Mouse (Mus musculus): ENCODE data around the gene Gm20388. TPM values are rescaled to one million over a fixed set of nuclear protein-coding genes. Genes with fewer than 3 reads are reported as not detected.

Gene Gm20388
- polyA plus RNA-seq, 1 experiment from 2014 or later = 3.6 TPM

DNA sequence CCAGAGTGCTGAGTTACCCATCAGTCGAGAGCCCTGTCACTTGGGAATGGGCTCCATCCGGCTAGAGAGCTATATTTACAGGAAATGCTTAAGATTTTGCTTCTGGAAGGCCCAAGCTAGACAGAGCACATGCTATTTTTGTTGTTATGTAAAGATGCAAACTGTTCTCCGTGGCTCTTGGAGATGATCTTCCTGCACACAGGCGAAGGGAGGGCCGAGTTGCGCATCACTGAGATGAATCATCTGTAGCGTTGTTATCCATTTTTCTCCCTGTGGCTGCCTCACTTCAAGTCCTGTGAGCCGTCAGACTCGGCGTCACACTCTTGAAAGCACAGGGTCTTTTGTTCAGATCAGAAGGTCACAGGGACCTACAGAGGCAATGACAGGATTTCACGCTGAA, 3963.7 kb downstream of the Gm20388 start:
- Histone ChIP-seq H3K27me3 (replicated peaks; ENCODE audit: low read depth, poor library complexity, severe bottlenecking) (no peaks in the 10 kb centered on the region), H3K27ac (replicated peaks) (no peak overlapping the region), H3K9me3 (no peaks in the 10 kb centered on the region), H3K4me3 (no peak overlapping the region), H3K36me3 (replicated peaks) (no peaks in the 10 kb centered on the region), H3K4me1 (peaks cover 12% of the 10 kb centered on the region; the same call in 1 of the 2 replicates)
- DNase-seq (ENCODE audit: low spot score) = no peak
- WGBS = 84% methylated on average over 11 of the region's 11 CpGs

DNA sequence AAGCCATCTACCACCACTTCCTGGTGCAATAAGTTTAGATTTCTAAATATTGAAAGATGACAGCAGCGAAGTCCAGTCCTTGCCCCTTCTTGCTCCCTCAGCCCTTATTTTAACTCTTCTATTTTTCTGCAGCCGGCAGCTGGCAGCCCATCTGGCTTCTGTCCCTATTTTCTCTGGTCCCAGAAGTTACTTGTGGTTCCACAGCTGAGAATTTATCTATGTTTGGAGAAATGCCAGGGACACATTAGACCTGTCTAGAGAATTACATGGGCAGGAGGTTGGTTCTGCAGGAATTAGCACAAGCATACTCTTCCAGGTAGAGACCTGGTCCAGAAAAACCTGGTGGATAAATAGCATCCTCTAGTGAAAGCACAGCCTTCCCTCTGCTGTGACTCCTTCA, 3967.2 kb downstream of the Gm20388 start:
- H3K27me3 ChIP-seq (replicated peaks; ENCODE audit: low read depth, poor library complexity, severe bottlenecking) = no peaks in the 10 kb centered on the region
- no peak overlapping the region for H3K4me3 ChIP-seq
- DNase-seq (ENCODE audit: low spot score) = no peak
- no peaks in the 10 kb centered on the region for H3K36me3 ChIP-seq (replicated peaks)
- H3K4me1 ChIP-seq = peaks cover 5% of the 10 kb centered on the region; the same call in 1 of the 2 replicates
- 82% methylated on average over 2 of the region's 2 CpGs for WGBS
- H3K27ac ChIP-seq (replicated peaks) = no peak overlapping the region
- H3K9me3 ChIP-seq = no peaks in the 10 kb centered on the region

DNA sequence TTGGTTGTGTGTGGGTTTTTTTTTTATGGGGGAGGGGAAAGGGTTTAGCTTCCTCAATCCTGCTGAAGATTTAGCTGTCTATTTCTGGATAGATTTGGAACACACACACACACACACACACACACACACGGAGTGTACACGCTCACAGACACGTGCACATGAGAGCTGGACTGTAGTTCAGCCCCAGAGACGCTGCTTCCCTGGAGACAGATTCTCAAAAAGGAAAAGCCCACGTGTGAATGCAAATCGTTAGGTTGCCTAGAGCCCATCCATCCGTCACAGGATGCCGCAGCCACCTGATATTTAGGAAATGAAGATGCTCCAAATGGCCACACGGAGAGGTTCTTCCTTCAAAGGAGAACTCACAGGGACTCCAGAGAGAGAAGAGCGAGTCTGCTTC, 3969.6 kb downstream of the Gm20388 start:
- H3K36me3 ChIP-seq (replicated peaks) = no peaks in the 10 kb centered on the region
- DNase-seq (ENCODE audit: low spot score) = no peak
- H3K9me3 ChIP-seq = no peaks in the 10 kb centered on the region
- H3K27ac ChIP-seq (replicated peaks) = no peak overlapping the region
- no peak overlapping the region for H3K4me3 ChIP-seq
- H3K4me1 ChIP-seq = peaks cover 18% of the 10 kb centered on the region
- WGBS = 77% methylated on average over 10 of the region's 10 CpGs
- H3K27me3 ChIP-seq (replicated peaks; ENCODE audit: low read depth, poor library complexity, severe bottlenecking) = peaks cover 21% of the 10 kb centered on the region

DNA sequence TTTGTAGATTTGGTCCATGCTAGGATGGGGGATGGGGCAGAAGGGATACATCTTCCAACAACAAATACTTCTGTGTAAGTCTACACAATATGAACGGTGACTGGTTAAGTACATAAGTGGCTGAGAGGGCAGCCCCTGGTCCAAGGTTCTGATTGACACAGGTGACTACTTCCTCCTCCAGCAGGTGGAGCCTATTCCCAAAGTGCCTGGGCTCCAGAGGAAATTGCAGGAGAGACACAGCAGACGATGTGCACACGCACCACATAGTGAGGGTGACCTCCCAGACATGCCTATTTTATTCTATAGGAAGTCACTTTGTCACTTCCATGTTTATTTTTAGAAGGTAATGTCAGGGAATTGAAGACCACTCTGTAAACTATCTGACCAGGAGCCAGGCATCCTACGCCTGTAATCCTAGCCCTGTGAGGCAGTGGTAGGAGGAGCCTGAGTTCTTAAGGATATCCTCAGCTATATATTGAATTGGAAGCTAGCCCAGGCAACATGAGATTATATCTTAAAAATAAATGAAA, 3970.2 kb downstream of the Gm20388 start:
- Histone ChIP-seq H3K4me1 (peaks cover 20% of the 10 kb centered on the region), H3K9me3 (no peaks in the 10 kb centered on the region), H3K36me3 (replicated peaks) (no peaks in the 10 kb centered on the region), H3K4me3 (no peak overlapping the region), H3K27ac (replicated peaks) (no peak overlapping the region), H3K27me3 (replicated peaks; ENCODE audit: low read depth, poor library complexity, severe bottlenecking) (peaks cover 27% of the 10 kb centered on the region)
- 54% methylated on average over 4 of the region's 4 CpGs for WGBS
- no peak for DNase-seq (ENCODE audit: low spot score)

DNA sequence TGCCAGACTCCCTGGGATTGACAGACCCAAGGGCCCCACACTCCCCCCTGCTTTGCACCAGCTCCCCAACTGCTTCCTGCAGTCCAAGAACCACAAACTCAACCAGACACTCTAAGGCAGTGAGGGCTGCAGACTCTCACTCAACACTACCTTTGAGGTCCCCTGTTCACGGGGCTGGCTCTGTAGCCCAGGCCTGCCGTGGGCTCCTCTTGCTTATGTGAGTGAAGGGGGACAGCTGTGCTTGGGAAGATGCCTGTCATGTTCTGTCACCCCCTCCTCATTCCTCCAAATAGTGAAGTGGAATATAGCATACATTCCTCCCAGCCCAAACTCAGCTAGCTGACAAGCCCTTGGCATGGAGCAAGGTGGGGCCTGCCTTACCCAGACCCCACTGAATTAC, 3971.8 kb downstream of the Gm20388 start:
- WGBS = 86% methylated on average over 2 of the region's 2 CpGs
- Histone ChIP-seq H3K27me3 (replicated peaks; ENCODE audit: low read depth, poor library complexity, severe bottlenecking) (peaks cover 34% of the 10 kb centered on the region), H3K36me3 (replicated peaks) (no peaks in the 10 kb centered on the region), H3K4me1 (peaks cover 20% of the 10 kb centered on the region), H3K9me3 (no peaks in the 10 kb centered on the region), H3K4me3 (no peak overlapping the region), H3K27ac (replicated peaks) (no peak overlapping the region)
- no peak for DNase-seq (ENCODE audit: low spot score)

DNA sequence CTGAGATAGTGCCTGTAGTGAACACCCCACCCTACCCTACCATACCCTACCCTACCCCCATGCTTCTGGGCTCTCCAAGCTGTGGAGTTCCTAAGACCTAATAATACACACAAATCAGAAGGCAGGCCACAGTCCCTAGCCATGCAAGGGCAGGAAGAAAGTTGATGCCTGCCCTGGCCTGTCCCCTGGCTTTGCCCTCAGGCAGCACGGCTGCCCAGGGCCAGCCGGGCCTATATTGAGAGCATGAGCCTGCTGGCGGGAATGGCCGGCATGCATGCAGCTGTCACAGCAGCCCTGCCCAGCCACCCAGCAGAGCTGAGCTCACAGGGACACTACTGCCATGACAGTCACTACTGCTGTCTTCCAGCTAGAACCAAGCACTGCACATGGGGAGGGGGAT, 3972.5 kb downstream of the Gm20388 start:
- Histone ChIP-seq H3K4me1 (peaks cover 21% of the 10 kb centered on the region), H3K4me3 (no peak overlapping the region), H3K36me3 (replicated peaks) (no peaks in the 10 kb centered on the region), H3K27ac (replicated peaks) (no peak overlapping the region), H3K9me3 (no peaks in the 10 kb centered on the region), H3K27me3 (replicated peaks; ENCODE audit: low read depth, poor library complexity, severe bottlenecking) (peaks cover 34% of the 10 kb centered on the region)
- 79% methylated on average over 4 of the region's 4 CpGs for WGBS
- no peak for DNase-seq (ENCODE audit: low spot score)

DNA sequence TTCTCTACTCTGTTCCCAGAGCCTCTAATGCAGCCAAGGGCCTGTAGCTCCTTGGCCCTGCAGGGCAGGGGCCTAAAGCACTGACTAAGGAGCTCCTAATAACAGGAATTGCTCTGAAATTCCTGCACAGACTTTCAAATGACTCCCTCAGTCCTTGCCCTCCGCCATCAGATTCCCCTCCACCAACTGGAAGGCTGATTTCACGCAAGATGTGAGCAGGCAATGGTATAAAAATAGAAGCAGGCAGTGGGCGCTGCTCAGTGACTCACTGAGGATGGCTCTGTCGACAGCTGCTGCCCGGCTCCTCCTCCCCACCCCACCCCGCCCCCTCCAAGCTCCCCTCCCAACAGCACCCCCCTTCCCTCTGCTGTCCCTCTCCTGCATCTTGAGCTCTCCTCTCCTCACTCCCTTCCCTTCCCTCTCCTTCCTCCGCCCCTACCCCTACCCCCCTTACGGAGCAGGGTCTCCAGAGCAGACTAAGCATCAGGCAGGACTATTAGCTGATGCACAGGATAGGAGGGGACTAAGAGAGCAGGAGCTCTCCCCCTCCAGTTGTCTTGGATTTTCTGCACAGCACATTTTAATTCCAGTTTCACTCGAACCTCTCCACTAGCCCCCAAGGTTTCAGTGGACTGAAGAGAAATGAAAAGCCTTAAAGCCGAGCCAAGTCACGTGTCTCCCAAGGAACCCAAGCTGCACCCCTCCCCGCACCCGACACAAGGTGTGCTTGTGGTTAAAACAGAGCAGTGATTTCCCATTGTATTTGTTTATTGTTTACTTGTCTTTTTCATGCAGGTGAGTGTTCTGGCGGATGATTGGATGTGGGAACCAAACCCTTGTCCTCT, 3974.3 kb downstream of the Gm20388 start:
- peaks cover 18% of the 10 kb centered on the region for H3K4me1 ChIP-seq
- no peaks in the 10 kb centered on the region for H3K9me3 ChIP-seq
- peak; percentile 38 for DNase-seq (ENCODE audit: low spot score)
- H3K4me3 ChIP-seq = peak overlapping the region; percentile 33
- WGBS = 5% methylated on average over 14 of the region's 14 CpGs
- H3K27me3 ChIP-seq (replicated peaks; ENCODE audit: low read depth, poor library complexity, severe bottlenecking) = peaks cover 46% of the 10 kb centered on the region
- H3K27ac ChIP-seq (replicated peaks) = no peak overlapping the region
- no peaks in the 10 kb centered on the region for H3K36me3 ChIP-seq (replicated peaks)

DNA sequence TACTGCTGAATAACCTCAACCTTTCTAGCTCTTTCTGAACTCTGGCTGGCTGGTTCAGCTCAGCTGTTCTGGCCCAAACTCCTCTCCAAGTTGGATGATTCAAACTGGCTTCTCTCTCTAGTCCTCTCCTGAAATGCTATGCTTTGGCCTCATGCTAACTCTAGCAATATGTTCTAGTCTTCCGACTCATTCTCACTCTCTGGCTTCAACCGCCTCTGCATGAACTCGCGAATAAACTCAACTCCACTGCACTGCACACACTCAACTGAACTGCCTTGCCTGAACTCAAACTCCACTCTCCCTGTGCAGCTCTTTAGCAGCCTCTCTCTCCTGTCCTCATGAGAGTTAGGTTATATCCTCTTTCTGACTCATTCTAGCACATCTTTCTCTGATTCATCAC, 3976.5 kb downstream of the Gm20388 start:
- WGBS = 93% methylated on average over 4 of the region's 4 CpGs
- Histone ChIP-seq H3K9me3 (no peaks in the 10 kb centered on the region), H3K27ac (replicated peaks) (no peak overlapping the region), H3K4me3 (no peak overlapping the region), H3K36me3 (replicated peaks) (no peaks in the 10 kb centered on the region), H3K4me1 (peaks cover 29% of the 10 kb centered on the region), H3K27me3 (replicated peaks; ENCODE audit: low read depth, poor library complexity, severe bottlenecking) (peaks cover 68% of the 10 kb centered on the region)
- DNase-seq (ENCODE audit: low spot score) = no peak

DNA sequence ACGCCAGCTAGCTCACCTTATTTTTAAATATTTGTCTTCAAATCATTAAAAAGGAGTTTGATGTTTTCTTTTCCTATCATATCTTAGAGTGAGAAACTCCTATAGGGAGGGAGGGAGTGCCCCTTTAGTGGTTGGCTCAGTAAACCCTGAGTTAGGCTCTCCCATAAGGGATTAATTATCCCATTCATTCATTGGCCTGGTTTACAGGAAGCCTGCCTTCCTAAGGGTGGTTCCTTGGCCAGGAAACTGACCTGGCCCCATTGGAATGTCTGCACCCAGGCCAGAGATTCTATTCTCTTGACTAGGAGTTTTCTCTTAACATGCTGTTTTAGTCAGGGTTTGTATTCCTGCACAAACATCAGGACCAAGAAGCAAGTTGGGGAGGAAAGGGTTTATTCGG, 3977.3 kb downstream of the Gm20388 start:
- Histone ChIP-seq H3K27ac (replicated peaks) (no peak overlapping the region), H3K36me3 (replicated peaks) (no peaks in the 10 kb centered on the region), H3K27me3 (replicated peaks; ENCODE audit: low read depth, poor library complexity, severe bottlenecking) (peaks cover 76% of the 10 kb centered on the region), H3K4me3 (no peak overlapping the region), H3K4me1 (peaks cover 37% of the 10 kb centered on the region), H3K9me3 (no peaks in the 10 kb centered on the region)
- no peak for DNase-seq (ENCODE audit: low spot score)
- 82% methylated on average over 2 of the region's 2 CpGs for WGBS

DNA sequence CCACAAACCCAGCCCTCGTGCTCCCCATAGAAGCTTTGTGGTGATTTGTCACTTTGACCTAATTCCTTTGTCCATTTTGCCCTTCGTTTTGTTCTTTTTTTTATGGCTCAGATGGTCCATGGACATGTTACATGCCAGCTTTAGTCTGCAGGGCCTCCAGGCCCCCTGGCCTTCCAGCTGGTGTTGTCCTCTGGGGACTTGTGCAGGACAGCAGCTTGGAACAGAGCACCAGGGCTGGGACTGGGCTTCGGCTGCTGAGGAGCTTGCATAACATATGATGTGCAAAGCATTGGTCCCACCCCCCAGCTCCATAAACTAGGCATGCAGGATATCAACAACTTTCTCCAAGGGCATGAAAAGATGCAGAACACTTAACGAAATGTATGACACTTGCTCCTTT, 3979.2 kb downstream of the Gm20388 start:
- Histone ChIP-seq H3K36me3 (replicated peaks) (no peaks in the 10 kb centered on the region), H3K4me3 (no peak overlapping the region), H3K27me3 (replicated peaks; ENCODE audit: low read depth, poor library complexity, severe bottlenecking) (peaks cover 78% of the 10 kb centered on the region), H3K9me3 (no peaks in the 10 kb centered on the region), H3K4me1 (peaks cover 31% of the 10 kb centered on the region), H3K27ac (replicated peaks) (no peak overlapping the region)
- WGBS = 73% methylated on average over 4 of the region's 4 CpGs
- DNase-seq (ENCODE audit: low spot score) = no peak

DNA sequence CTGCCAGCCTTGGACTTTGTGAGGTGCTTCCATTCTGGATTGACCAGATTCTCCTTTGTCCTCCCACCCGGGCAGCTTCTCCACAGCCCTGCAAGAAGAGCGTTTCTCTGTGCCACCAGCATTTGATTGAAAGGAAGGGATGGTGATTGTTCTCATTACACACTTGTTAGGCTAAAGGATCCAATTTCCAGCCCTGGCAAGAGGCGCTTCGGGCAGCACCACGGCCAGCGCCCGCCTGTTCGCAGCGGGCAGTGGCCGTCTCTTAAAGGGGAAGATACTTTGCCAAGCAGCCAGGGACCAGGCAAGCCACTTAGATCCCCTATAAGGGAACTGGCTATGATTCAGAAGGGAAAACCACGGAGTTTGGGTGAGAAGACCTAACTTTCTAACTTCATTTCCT, 3980.6 kb downstream of the Gm20388 start:
- no peaks in the 10 kb centered on the region for H3K36me3 ChIP-seq (replicated peaks)
- H3K4me3 ChIP-seq = peak overlapping the region; percentile 52
- peak; percentile 83 for DNase-seq (ENCODE audit: low spot score)
- peaks cover 25% of the 10 kb centered on the region for H3K4me1 ChIP-seq
- WGBS = under 1% methylated on average over 11 of the region's 11 CpGs
- peaks cover 78% of the 10 kb centered on the region for H3K27me3 ChIP-seq (replicated peaks; ENCODE audit: low read depth, poor library complexity, severe bottlenecking)
- no peak overlapping the region for H3K27ac ChIP-seq (replicated peaks)
- no peaks in the 10 kb centered on the region for H3K9me3 ChIP-seq

DNA sequence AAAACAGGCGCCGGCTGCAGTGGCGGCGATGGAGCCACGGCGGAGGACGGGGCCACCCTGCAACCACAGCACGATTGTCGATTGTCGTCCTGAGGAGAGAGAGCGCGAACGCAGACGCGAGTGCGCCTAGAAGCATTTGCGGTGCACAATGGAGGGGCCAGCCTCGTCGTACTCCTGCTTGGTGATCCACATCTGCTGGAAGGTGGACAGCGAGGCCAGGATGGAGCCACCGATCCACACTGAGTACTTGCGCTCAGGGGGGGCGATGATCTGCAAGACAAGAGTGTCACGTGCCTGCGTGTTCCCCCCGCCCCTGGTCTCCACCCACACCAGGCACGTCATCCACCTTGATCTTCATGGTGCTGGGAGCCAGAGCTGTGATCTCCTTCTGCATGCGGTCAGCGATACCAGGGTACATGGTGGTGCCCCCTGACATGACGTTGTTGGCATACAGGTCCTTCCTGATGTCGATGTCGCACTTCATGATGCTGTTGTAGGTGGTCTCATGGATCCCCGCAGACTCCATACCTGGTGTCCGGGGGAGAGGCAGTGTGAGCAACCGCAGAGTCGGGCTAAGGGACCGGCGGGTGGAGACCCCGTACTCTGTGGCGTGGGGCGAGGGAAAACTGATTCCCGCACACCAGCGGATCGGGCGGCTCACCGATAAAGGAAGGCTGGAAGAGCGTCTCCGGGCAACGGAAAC, 3981.4 kb downstream of the Gm20388 start:
- peaks cover 83% of the 10 kb centered on the region for H3K27me3 ChIP-seq (replicated peaks; ENCODE audit: low read depth, poor library complexity, severe bottlenecking)
- DNase-seq (ENCODE audit: low spot score) = peak; percentile 29
- WGBS = under 1% methylated on average over 49 of the region's 49 CpGs
- no peaks in the 10 kb centered on the region for H3K9me3 ChIP-seq
- H3K4me3 ChIP-seq = peak overlapping the region; percentile 52
- H3K27ac ChIP-seq (replicated peaks) = no peak overlapping the region
- H3K36me3 ChIP-seq (replicated peaks) = no peaks in the 10 kb centered on the region
- H3K4me1 ChIP-seq = peaks cover 25% of the 10 kb centered on the region

Data from embryonic facial prominence, embryonic 10.5 days (tissue).